Mouse (Mus musculus): ENCODE measurements around the gene Ror1.

Ror1 gene

GRCm38 (mm10) chr4:100462493-100463120 is 367.0 kb downstream of the Ror1 start:
- in situ Hi-C loops (cut with MboI, MseI): loop anchor here in 1 of 2 experiments (10.0 kb wide), 1 partner anchor 302 kb away; no protein-coding TSS in a partner anchor

DNA sequence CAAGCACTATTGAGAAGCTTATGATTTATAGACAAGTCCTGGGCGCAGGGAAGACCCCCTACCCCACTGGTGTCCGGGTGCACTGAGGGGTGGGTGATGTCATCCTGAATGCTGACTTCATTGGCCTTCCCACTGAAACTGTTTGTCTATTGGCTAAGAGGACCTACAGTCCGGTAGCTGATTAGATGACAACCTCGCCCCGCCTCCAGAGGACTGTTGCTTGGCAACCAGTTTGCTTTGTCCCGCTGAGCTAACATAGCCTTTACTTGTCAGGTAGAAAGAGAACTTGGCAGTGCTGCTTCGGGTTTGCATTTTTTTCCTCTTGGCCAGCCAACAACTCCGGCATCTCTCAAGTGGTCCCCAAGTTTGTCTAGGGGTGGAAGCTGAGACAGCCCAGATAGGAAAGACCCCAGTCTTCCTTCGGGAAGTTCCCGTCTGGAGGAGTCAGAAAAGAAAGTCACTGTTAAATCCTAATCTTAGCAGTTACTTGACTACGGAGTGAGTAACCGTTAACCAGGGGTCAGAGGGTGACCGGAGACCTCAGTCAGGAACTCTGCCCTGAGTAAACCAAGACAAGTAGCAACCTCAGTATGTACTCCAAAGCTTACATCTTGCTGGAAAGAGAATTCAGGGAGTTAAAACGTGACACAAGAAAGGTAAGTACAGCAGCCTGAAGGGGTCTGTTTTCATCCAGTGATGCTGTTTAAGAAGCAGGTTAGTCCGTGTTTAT is 383.2 kb downstream of the Ror1 start, which contains the start of gene Ube2u:
Gene Ube2u, plus strand, starts transcription at position 258 of the 730 bp plus-strand sequence.
- in situ Hi-C loops (cut with MboI, MseI): no loop called here

- in situ Hi-C loops (cut with MboI, MseI): no loop called here
These were observed 392.9 kb downstream of the Ror1 start for GRCm38 (mm10) chr4:100488447-100488846.
